Mouse (Mus musculus) limb, embryonic 14.5 days (tissue): Measurements from ENCODE around the gene Olfr461. TPM values are rescaled to one million over a fixed set of nuclear protein-coding genes. Genes with fewer than 3 reads are reported as not detected.
"Not testable (repeated sequence)": the region's sequence is repeated elsewhere in the genome, so short reads cannot be mapped to it uniquely, and the experiment has no call there.

Experiments used
- ATAC-seq: fragments of 200-750 bp; cut with Nextera tagmentation; 2 replicates; pipeline ENCODE4 v1.8.0; 2017; ENCODE audit warnings: low read depth, moderate number of reproducible peaks, moderate TSS enrichment; ENCODE audit not compliant: low FRiP score
- DNase-seq: peaks from one replicate; pipeline ENCODE4 v3.0.0-alpha.2; 2015; ENCODE audit warnings: low spot score
- H3K27ac ChIP-seq: fragments of 300-500 bp; sonication (generic); replicated peaks from 2 replicates; pipeline ENCODE4 v1.5.1; 2014; ENCODE audit warnings: low read depth, mild to moderate bottlenecking, low read length, moderate library complexity, mixed read lengths
- H3K27me3 ChIP-seq: fragments of 300-500 bp; sonication (generic); 2 replicates; pipeline ENCODE4 v1.6.1; 2014; ENCODE audit warnings: low read length, mixed read lengths; ENCODE audit not compliant: control insufficient read depth, insufficient read depth
- H3K36me3 ChIP-seq: fragments of 300-500 bp; sonication (generic); 2 replicates; pipeline ENCODE4 v1.6.1; 2014; ENCODE audit warnings: mild to moderate bottlenecking, low read length, moderate library complexity, mixed read lengths; ENCODE audit not compliant: control insufficient read depth, insufficient read depth
- H3K4me1 ChIP-seq: fragments of 300-500 bp; sonication (generic); 2 replicates; pipeline ENCODE4 v1.6.1; 2014; ENCODE audit warnings: antibody characterized with exemption, low read length, mixed read lengths; ENCODE audit not compliant: control insufficient read depth, insufficient read depth
- H3K4me2 ChIP-seq: fragments of 300-500 bp; sonication (generic); replicated peaks from 2 replicates; pipeline ENCODE4 v1.6.1; 2014; ENCODE audit warnings: low read depth, mild to moderate bottlenecking, low read length, moderate library complexity; ENCODE audit not compliant: severe bottlenecking
- H3K4me3 ChIP-seq: fragments of 300-500 bp; sonication (generic); replicated peaks from 2 replicates; pipeline ENCODE4 v1.5.1; 2014; ENCODE audit warnings: low read length
- H3K9ac ChIP-seq: fragments of 300-500 bp; sonication (generic); 2 replicates; pipeline ENCODE4 v1.6.1; 2014; ENCODE audit warnings: mild to moderate bottlenecking, low read depth, low read length, moderate library complexity; ENCODE audit not compliant: severe bottlenecking
- H3K9me3 ChIP-seq: fragments of 300-500 bp; sonication (generic); 2 replicates; pipeline ENCODE4 v1.6.1; 2016; ENCODE audit warnings: low read length; ENCODE audit not compliant: control insufficient read depth
- POLR2A ChIP-seq: fragments of 200-500 bp; IDR thresholded peaks from 2 replicates; pipeline ENCODE4 v1.8.0; 2012; ENCODE audit warnings: inconsistent platforms, mild to moderate bottlenecking, moderate library complexity, borderline replicate concordance; ENCODE audit not compliant: insufficient read depth, insufficient read length; ENCODE audit errors: extremely low read depth
- WGBS: fragments of 180-500 bp; shearing (Covaris S2); extraction: QIAGEN DNeasy Blood & Tissue Kit; methylation state at CpG from one replicate; pipeline ENCODE4 v1.1.7; 2014; 5-methylcytosine and 5-hydroxymethylcytosine counted together
- polyA plus RNA-seq, 2 experiments: library from polyadenylated mRNA; depleted of rRNA in 1 of 2; stranded (reverse) in 1 of 2; unstranded in 1 of 2; fragments of >200 nt; fragmentation: Nextera tagmentation in 1 of 2; extraction: Ambion mirVana in 1 of 2; gene quantifications; 2 replicates each; pipeline versions ENCODE4 v1.2.1 to v1.2.3; 2012 to 2014

The Olfr461 gene
- polyA plus RNA-seq (2012; rRNA removed) (not detected in 2 replicates), polyA plus RNA-seq (2014; fragmentation: Nextera tagmentation; extraction: Ambion mirVana) (0.10 TPM in 1 of 2 replicates, not detected in the other)

DNA sequence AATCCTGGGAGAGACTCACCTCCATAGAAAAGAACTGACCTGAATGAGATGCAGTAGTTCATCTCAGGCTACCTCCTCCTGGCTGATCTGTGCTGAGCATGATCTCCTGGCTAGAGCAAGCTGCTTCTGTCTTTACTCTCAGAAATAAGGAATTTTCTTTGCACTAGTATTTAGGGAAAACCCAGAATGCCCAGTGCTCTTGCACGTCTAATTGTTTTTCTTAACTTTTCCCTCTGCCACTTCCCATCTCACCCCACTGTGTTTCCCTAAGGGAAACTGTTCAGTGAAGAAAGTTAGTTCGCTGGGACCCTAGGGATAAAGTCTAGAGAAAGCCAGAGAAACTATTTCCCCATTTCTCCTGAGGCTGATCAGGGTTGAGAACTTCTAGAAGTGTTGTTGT lies at the start of gene Olfr461:
Olfr461 (minus strand) TSS at position 101 of the 400 bp plus-strand sequence.
- Histone ChIP-seq H3K27ac (no peak within 1 kb of the TSS), H3K4me3 (no peak within 1 kb of the TSS), H3K4me1 (no peaks in the 10 kb centered on the region), H3K9me3 (no peaks in the 10 kb centered on the region), H3K27me3 (no peaks in the 10 kb centered on the region), H3K9ac (no peak within 1 kb of the TSS), H3K4me2 (no peak within 1 kb of the TSS), H3K36me3 (no peaks in the 10 kb centered on the region)
- ATAC-seq (no peak), DNase-seq (no peak)
- 82% methylated on average over 2 of the region's 2 CpGs for WGBS
- TF ChIP-seq POLR2A = no peak

- WGBS = 38% methylated on average over 4 of the region's 4 CpGs
- H3K9ac ChIP-seq, H3K4me3 ChIP-seq, H3K9me3 ChIP-seq, ATAC-seq, H3K4me1 ChIP-seq, H3K4me2 ChIP-seq, H3K27me3 ChIP-seq, H3K27ac ChIP-seq, DNase-seq, H3K36me3 ChIP-seq: not testable (repeated sequence)
Measured at GRCm38 (mm10) chr6:40598546-40598945, 43.7 kb upstream of the Olfr461 start.

- Histone ChIP-seq H3K27me3 (no peaks in the 10 kb centered on the region), H3K9ac (no peak overlapping the region), H3K4me1 (no peaks in the 10 kb centered on the region), H3K36me3 (no peaks in the 10 kb centered on the region), H3K9me3 (no peaks in the 10 kb centered on the region), H3K4me3 (no peak overlapping the region), H3K27ac (no peak overlapping the region), H3K4me2 (no peak overlapping the region)
- WGBS = 75% methylated on average over 3 of the region's 3 CpGs
- no peak for TF ChIP-seq POLR2A
- DNase-seq = no peak
- no peak for ATAC-seq
Measured at GRCm38 (mm10) chr6:40594804-40595550, 40.1 kb upstream of the Olfr461 start.

GRCm38 (mm10) chr6:40588346-40588745 lies 33.5 kb upstream of the Olfr461 start:
- no peaks in the 10 kb centered on the region for H3K9me3 ChIP-seq
- DNase-seq = no peak
- H3K4me2 ChIP-seq = no peak overlapping the region
- no peak for TF ChIP-seq POLR2A
- H3K27me3 ChIP-seq = no peaks in the 10 kb centered on the region
- WGBS = 92% methylated on average over 2 of the region's 2 CpGs
- no peaks in the 10 kb centered on the region for H3K4me1 ChIP-seq
- no peak overlapping the region for H3K27ac ChIP-seq
- no peak overlapping the region for H3K4me3 ChIP-seq
- no peaks in the 10 kb centered on the region for H3K36me3 ChIP-seq
- no peak for ATAC-seq
- no peak overlapping the region for H3K9ac ChIP-seq

DNA sequence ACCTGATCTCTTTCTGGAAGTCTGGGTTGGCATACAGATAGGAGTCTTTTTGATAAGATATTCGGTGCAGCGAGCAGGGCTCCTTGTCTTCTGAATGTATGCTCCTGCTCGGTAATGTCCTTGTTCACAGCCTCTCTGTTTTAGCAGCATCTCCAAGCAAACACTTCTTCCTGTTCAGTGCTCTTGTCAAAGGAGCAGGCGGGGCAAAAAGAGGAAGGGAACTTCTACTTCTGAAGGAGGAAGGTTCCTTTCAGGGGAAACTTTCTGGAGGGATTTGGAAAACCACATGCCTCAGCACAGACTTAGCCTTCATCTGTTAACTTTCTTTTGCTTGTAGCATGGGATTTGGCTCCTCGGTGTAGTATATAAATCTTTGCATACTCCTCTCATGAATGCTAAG lies 30.8 kb upstream of the Olfr461 start, which contains the start of gene Clec5a:
Clec5a (minus strand) TSS at position 177 of the 400 bp plus-strand sequence.
- ATAC-seq = no peak
- H3K4me3 ChIP-seq = no peak within 1 kb of the TSS
- no peak within 1 kb of the TSS for H3K27ac ChIP-seq
- no peaks in the 10 kb centered on the region for H3K36me3 ChIP-seq
- DNase-seq = no peak
- H3K4me2 ChIP-seq = no peak within 1 kb of the TSS
- H3K9ac ChIP-seq = no peak within 1 kb of the TSS
- no peaks in the 10 kb centered on the region for H3K9me3 ChIP-seq
- WGBS = 86% methylated on average over 5 of the region's 5 CpGs
- no peak for TF ChIP-seq POLR2A
- no peaks in the 10 kb centered on the region for H3K27me3 ChIP-seq
- H3K4me1 ChIP-seq = no peaks in the 10 kb centered on the region

GRCm38 (mm10) chr6:40584336-40584735 lies 29.5 kb upstream of the Olfr461 start:
- no peak for ATAC-seq

More at GRCm38 (mm10) chr6:40584336-40584735, 29.5 kb upstream of the Olfr461 start:
- TF ChIP-seq POLR2A = no peak
- Histone ChIP-seq H3K9ac (no peak overlapping the region), H3K36me3 (no peaks in the 10 kb centered on the region), H3K9me3 (no peaks in the 10 kb centered on the region), H3K4me3 (no peak overlapping the region), H3K27me3 (no peaks in the 10 kb centered on the region), H3K4me2 (no peak overlapping the region), H3K4me1 (no peaks in the 10 kb centered on the region), H3K27ac (no peak overlapping the region)
- 69% methylated on average over 6 of the region's 6 CpGs for WGBS
- DNase-seq = no peak
